Mouse (Mus musculus): ENCODE measurements around the gene Dusp5.

GRCm38 (mm10) chr19:53572607-53573006, 43.7 kb downstream of the Dusp5 start:
- TF ChIP-seq TAL1 (IDR thresholded peaks at IDR 0.05; ENCODE audit: low read length) (no peak), GATA1 (IDR thresholded peaks at IDR 0.05; ENCODE audit: low read length) (no peak)
